Mouse (Mus musculus): ENCODE data around the gene Gpcpd1.
"Not testable (repeated sequence)": the region's sequence is repeated elsewhere in the genome, so short reads cannot be mapped to it uniquely, and the experiment has no call there.

Gpcpd1 gene

GRCm38 (mm10) chr2:132587240-132587779 lies at the start of gene Gpcpd1:
TSS of gene Gpcpd1 (minus strand) at chr2:132587729.
- no peak for DNase-seq

GRCm38 (mm10) chr2:132636534-132636933 lies 49.0 kb upstream of the Gpcpd1 start:
- DNase-seq = no peak

GRCm38 (mm10) chr2:132628626-132629025 lies 41.1 kb upstream of the Gpcpd1 start:
- no peak for DNase-seq

GRCm38 (mm10) chr2:132623092-132623491 lies 35.6 kb upstream of the Gpcpd1 start:
- DNase-seq = no peak

- DNase-seq = no peak
Measured at GRCm38 (mm10) chr2:132617693-132618092, 30.2 kb upstream of the Gpcpd1 start.

- no peak for DNase-seq
Measured at GRCm38 (mm10) chr2:132613581-132614188, 26.2 kb upstream of the Gpcpd1 start.

GRCm38 (mm10) chr2:132611551-132612233 lies 24.2 kb upstream of the Gpcpd1 start:
- DNase-seq = no peak

GRCm38 (mm10) chr2:132607141-132608093 lies 19.9 kb upstream of the Gpcpd1 start:
- peak; percentile 49 for DNase-seq

GRCm38 (mm10) chr2:132605795-132606563 lies 18.4 kb upstream of the Gpcpd1 start:
- no peak for DNase-seq

- DNase-seq = no peak
Measured at GRCm38 (mm10) chr2:132604922-132605321, 17.4 kb upstream of the Gpcpd1 start.

- no peak for DNase-seq
Measured at GRCm38 (mm10) chr2:132603706-132604105, 16.2 kb upstream of the Gpcpd1 start.

- DNase-seq = no peak
Measured at GRCm38 (mm10) chr2:132601777-132602176, 14.2 kb upstream of the Gpcpd1 start.

- no peak for DNase-seq
Measured at GRCm38 (mm10) chr2:132600081-132600480, 12.6 kb upstream of the Gpcpd1 start.

GRCm38 (mm10) chr2:132599127-132599526 lies 11.6 kb upstream of the Gpcpd1 start:
- peak; percentile 79 for DNase-seq

- no peak for DNase-seq
Measured at GRCm38 (mm10) chr2:132597866-132598480, 10.4 kb upstream of the Gpcpd1 start.

GRCm38 (mm10) chr2:132597226-132597625 lies 9.7 kb upstream of the Gpcpd1 start:
- peak; percentile 61 for DNase-seq

- DNase-seq = peak; percentile 50
Measured at GRCm38 (mm10) chr2:132595601-132596235, 8.2 kb upstream of the Gpcpd1 start.

GRCm38 (mm10) chr2:132592126-132592525 lies 4.6 kb upstream of the Gpcpd1 start:
- no peak for DNase-seq

- not testable (repeated sequence) for DNase-seq
Measured at GRCm38 (mm10) chr2:132591579-132591978, 4.0 kb upstream of the Gpcpd1 start.

- no peak for DNase-seq
Measured at GRCm38 (mm10) chr2:132589906-132590538, 2.5 kb upstream of the Gpcpd1 start.

- no peak for DNase-seq
Measured at GRCm38 (mm10) chr2:132586006-132586405, 1.5 kb downstream of the Gpcpd1 start.
